Mouse (Mus musculus): ENCODE results near the gene Aloxe3.

Gene Aloxe3

GRCm38 (mm10) chr11:69125852-69125918 is at the start of gene Aloxe3:
TSS of gene Aloxe3 (plus strand) at chr11:69125896.
- in situ Hi-C loops (cut with MboI, MseI), result no loop called here

GRCm38 (mm10) chr11:69076572-69076971 is 49.1 kb upstream of the Aloxe3 start:
- in situ Hi-C loops (cut with MboI, MseI), result no loop called here

GRCm38 (mm10) chr11:69077316-69077715 is 48.4 kb upstream of the Aloxe3 start:
- in situ Hi-C loops (cut with MboI, MseI), result no loop called here

GRCm38 (mm10) chr11:69078041-69078440 is 47.7 kb upstream of the Aloxe3 start:
- in situ Hi-C loops (cut with MboI, MseI), result no loop called here

- in situ Hi-C loops (cut with MboI, MseI), result no loop called here
Measured at GRCm38 (mm10) chr11:69078805-69079438, 46.8 kb upstream of the Aloxe3 start.

- in situ Hi-C loops (cut with MboI, MseI), result loop anchor here (10.0 kb wide), 1 partner anchor 1685 kb away; the partner anchor contains the start of gene Zfp3
Measured at GRCm38 (mm10) chr11:69080102-69080854, 45.4 kb upstream of the Aloxe3 start.

GRCm38 (mm10) chr11:69080855-69081222 is 44.9 kb upstream of the Aloxe3 start:
- in situ Hi-C loops (cut with MboI, MseI), result loop anchor here (10.0 kb wide), 1 partner anchor 1684 kb away; the partner anchor contains the start of gene Zfp3

- in situ Hi-C loops (cut with MboI, MseI), result loop anchor here (10.0 kb wide), 1 partner anchor 1683 kb away; the partner anchor contains the start of gene Zfp3
Measured at GRCm38 (mm10) chr11:69081613-69082012, 44.1 kb upstream of the Aloxe3 start.

GRCm38 (mm10) chr11:69085608-69086007 is 40.1 kb upstream of the Aloxe3 start:
- in situ Hi-C loops (cut with MboI, MseI), result loop anchor here (10.0 kb wide), 1 partner anchor 1679 kb away; the partner anchor contains the start of gene Zfp3

GRCm38 (mm10) chr11:69086390-69086789 is 39.3 kb upstream of the Aloxe3 start:
- in situ Hi-C loops (cut with MboI, MseI), result loop anchor here (10.0 kb wide), 1 partner anchor 1678 kb away; the partner anchor contains the start of gene Zfp3

- in situ Hi-C loops (cut with MboI, MseI), result loop anchor here (10.0 kb wide), 1 partner anchor 1678 kb away; the partner anchor contains the start of gene Zfp3
Measured at GRCm38 (mm10) chr11:69087082-69087481, 38.6 kb upstream of the Aloxe3 start.

- in situ Hi-C loops (cut with MboI, MseI), result loop anchor here (10.0 kb wide), 1 partner anchor 1677 kb away; the partner anchor contains the start of gene Zfp3
Measured at GRCm38 (mm10) chr11:69087597-69087996, 38.1 kb upstream of the Aloxe3 start.

- in situ Hi-C loops (cut with MboI, MseI), result loop anchor here (10.0 kb wide), 1 partner anchor 1677 kb away; the partner anchor contains the start of gene Zfp3
Measured at GRCm38 (mm10) chr11:69088103-69088855, 37.4 kb upstream of the Aloxe3 start, which contains the start of gene Vamp2. TSS of gene Vamp2 (plus strand) at chr11:69088490.

- in situ Hi-C loops (cut with MboI, MseI), result loop anchor here (10.0 kb wide), 1 partner anchor 1676 kb away; the partner anchor contains the start of gene Zfp3
Measured at GRCm38 (mm10) chr11:69088856-69089615, 36.7 kb upstream of the Aloxe3 start.

- in situ Hi-C loops (cut with MboI, MseI), result loop anchor here (10.0 kb wide), 2 partner anchors 905 to 1675 kb away; partner anchors contain the start of genes Gabarap, Phf23 and Zfp3
Measured at GRCm38 (mm10) chr11:69089616-69090290, 35.9 kb upstream of the Aloxe3 start.

GRCm38 (mm10) chr11:69090367-69090766 is 35.3 kb upstream of the Aloxe3 start:
- in situ Hi-C loops (cut with MboI, MseI), result loop anchor here (10.0 kb wide), 1 partner anchor 904 kb away; the partner anchor contains the start of genes Gabarap and Phf23

- in situ Hi-C loops (cut with MboI, MseI), result loop anchor here (10.0 kb wide), 1 partner anchor 903 kb away; the partner anchor contains the start of genes Gabarap and Phf23
Measured at GRCm38 (mm10) chr11:69091566-69092385, 33.9 kb upstream of the Aloxe3 start.

GRCm38 (mm10) chr11:69092386-69092751 is 33.3 kb upstream of the Aloxe3 start:
- in situ Hi-C loops (cut with MboI, MseI), result loop anchor here (10.0 kb wide), 1 partner anchor 902 kb away; the partner anchor contains the start of genes Gabarap and Phf23

GRCm38 (mm10) chr11:69092871-69093270 is 32.8 kb upstream of the Aloxe3 start:
- in situ Hi-C loops (cut with MboI, MseI), result loop anchor here (10.0 kb wide), 1 partner anchor 902 kb away; the partner anchor contains the start of genes Gabarap and Phf23
